Mouse (Mus musculus) bone marrow macrophage, adult 2 months (primary cell): Measurements from ENCODE around the gene Tnip3. TPM values are rescaled to one million over a fixed set of nuclear protein-coding genes. Genes with fewer than 3 reads are reported as not detected.

Source experiments
- H3K27ac ChIP-seq: 2 replicates; pipeline ENCODE4 v1.5.1; 2012; ENCODE audit warnings: low read depth, low read length; ENCODE audit not compliant: insufficient read depth
- H3K4me1 ChIP-seq: 2 replicates; pipeline ENCODE4 v1.6.1; 2012; ENCODE audit warnings: low read length; ENCODE audit not compliant: control insufficient read depth, insufficient read depth
- H3K4me3 ChIP-seq: 2 replicates; pipeline ENCODE4 v1.5.1; 2012; ENCODE audit warnings: mild to moderate bottlenecking, low read length, moderate library complexity; ENCODE audit not compliant: insufficient read depth
- CTCF ChIP-seq: IDR thresholded peaks from 2 replicates; pipeline ENCODE4 v1.5.1; 2012; ENCODE audit warnings: low read depth, mild to moderate bottlenecking, low read length, moderate library complexity
- POLR2A ChIP-seq: IDR thresholded peaks from 2 replicates; pipeline ENCODE4 v1.6.1; 2012; ENCODE audit warnings: mild to moderate bottlenecking, low read depth, low read length, borderline replicate concordance
- polyA plus RNA-seq: library from polyadenylated mRNA; stranded (reverse); fragments of >200 nt; gene quantifications from 2 replicates; pipeline ENCODE4 v1.2.4, GENCODE M21; 2012; ENCODE audit not compliant: missing spikeins, insufficient read depth, insufficient read length

The Tnip3 gene
- polyA plus RNA-seq, 1 experiment: 165 TPM

- H3K27ac ChIP-seq: no peak overlapping the region
- H3K4me3 ChIP-seq: no peak overlapping the region
- TF ChIP-seq CTCF (no peak), POLR2A (no peak)
- H3K4me1 ChIP-seq: peaks cover 4% of the 10 kb centered on the region
Measured at GRCm38 (mm10) chr6:65538022-65538652, 13.0 kb downstream of the Tnip3 start.

GRCm38 (mm10) chr6:65538921-65539320 is 13.8 kb downstream of the Tnip3 start:
- Histone ChIP-seq H3K4me1 (peaks cover 4% of the 10 kb centered on the region), H3K27ac (no peak overlapping the region), H3K4me3 (no peak overlapping the region)
- TF ChIP-seq POLR2A: no peak
- TF ChIP-seq CTCF: no peak

GRCm38 (mm10) chr6:65540138-65540537 is 15.0 kb downstream of the Tnip3 start:
- no peak overlapping the region for H3K4me3 ChIP-seq
- H3K4me1 ChIP-seq: peaks cover 4% of the 10 kb centered on the region
- H3K27ac ChIP-seq: no peak overlapping the region
- no peak for TF ChIP-seq POLR2A

- Histone ChIP-seq H3K27ac (no peak overlapping the region), H3K4me3 (no peak overlapping the region), H3K4me1 (peaks cover 4% of the 10 kb centered on the region)
- TF ChIP-seq CTCF (no peak), POLR2A (no peak)
Measured at GRCm38 (mm10) chr6:65541094-65541493, 16.0 kb downstream of the Tnip3 start.

- TF ChIP-seq POLR2A (no peak), CTCF (no peak)
- Histone ChIP-seq H3K27ac (no peak overlapping the region), H3K4me1 (peaks cover 4% of the 10 kb centered on the region), H3K4me3 (no peak overlapping the region)
Measured at GRCm38 (mm10) chr6:65542391-65542790, 17.3 kb downstream of the Tnip3 start.

GRCm38 (mm10) chr6:65542913-65543312 is 17.8 kb downstream of the Tnip3 start:
- H3K4me1 ChIP-seq: peaks cover 4% of the 10 kb centered on the region
- H3K4me3 ChIP-seq: no peak overlapping the region
- H3K27ac ChIP-seq: no peak overlapping the region
- no peak for TF ChIP-seq POLR2A
- TF ChIP-seq CTCF: no peak

GRCm38 (mm10) chr6:65563887-65564656 is 39.0 kb downstream of the Tnip3 start:
- no peak overlapping the region for H3K27ac ChIP-seq
- no peak overlapping the region for H3K4me3 ChIP-seq
- TF ChIP-seq POLR2A (no peak), CTCF (no peak)
- peaks cover 4% of the 10 kb centered on the region for H3K4me1 ChIP-seq

GRCm38 (mm10) chr6:65564657-65565039 is 39.5 kb downstream of the Tnip3 start:
- Histone ChIP-seq H3K27ac (no peak overlapping the region), H3K4me3 (no peak overlapping the region), H3K4me1 (peaks cover 4% of the 10 kb centered on the region)
- TF ChIP-seq CTCF: no peak
- no peak for TF ChIP-seq POLR2A

GRCm38 (mm10) chr6:65569741-65570140 is 44.6 kb downstream of the Tnip3 start:
- Histone ChIP-seq H3K4me3 (no peak overlapping the region), H3K27ac (no peak overlapping the region), H3K4me1 (peaks cover 1% of the 10 kb centered on the region)
- TF ChIP-seq CTCF (no peak), POLR2A (no peak)

- Histone ChIP-seq H3K4me1 (no peaks in the 10 kb centered on the region), H3K4me3 (no peak overlapping the region), H3K27ac (no peak overlapping the region)
- no peak for TF ChIP-seq POLR2A
- TF ChIP-seq CTCF: no peak
Measured at GRCm38 (mm10) chr6:65578151-65578973, 53.2 kb downstream of the Tnip3 start.
